Mouse (Mus musculus): ENCODE results near the gene Kmo. TPM values are rescaled to one million over a fixed set of nuclear protein-coding genes. Genes with fewer than 3 reads are reported as not detected.

The Kmo gene
- polyA plus RNA-seq, 1 experiment from 2014 or later, result 0.08 TPM

Other genes with a start within 250 kb of the Kmo start
- 2.6 and 2.8 TPM in 2 replicates for gene Rgs7, start 127.9 kb upstream of the Kmo start, polyA plus RNA-seq (2014; fragmentation: Nextera tagmentation; extraction: Ambion mirVana)
- 106 and 113 TPM in 2 replicates for gene Fh1, start 5.3 kb downstream of the Kmo start, polyA plus RNA-seq (2014; fragmentation: Nextera tagmentation; extraction: Ambion mirVana)
- gene Opn3, start 72.4 kb downstream of the Kmo start, polyA plus RNA-seq (2014; fragmentation: Nextera tagmentation; extraction: Ambion mirVana), result 9.5 and 11.3 TPM in 2 replicates
- 5.1 and 5.4 TPM in 2 replicates for gene Chml, start 72.5 kb downstream of the Kmo start, polyA plus RNA-seq (2014; fragmentation: Nextera tagmentation; extraction: Ambion mirVana)
- not detected in 2 replicates for gene Wdr64, start 78.2 kb downstream of the Kmo start, polyA plus RNA-seq (2014; fragmentation: Nextera tagmentation; extraction: Ambion mirVana)